Mouse (Mus musculus): ENCODE measurements around the gene Zbtb46.

Gene Zbtb46

DNA sequence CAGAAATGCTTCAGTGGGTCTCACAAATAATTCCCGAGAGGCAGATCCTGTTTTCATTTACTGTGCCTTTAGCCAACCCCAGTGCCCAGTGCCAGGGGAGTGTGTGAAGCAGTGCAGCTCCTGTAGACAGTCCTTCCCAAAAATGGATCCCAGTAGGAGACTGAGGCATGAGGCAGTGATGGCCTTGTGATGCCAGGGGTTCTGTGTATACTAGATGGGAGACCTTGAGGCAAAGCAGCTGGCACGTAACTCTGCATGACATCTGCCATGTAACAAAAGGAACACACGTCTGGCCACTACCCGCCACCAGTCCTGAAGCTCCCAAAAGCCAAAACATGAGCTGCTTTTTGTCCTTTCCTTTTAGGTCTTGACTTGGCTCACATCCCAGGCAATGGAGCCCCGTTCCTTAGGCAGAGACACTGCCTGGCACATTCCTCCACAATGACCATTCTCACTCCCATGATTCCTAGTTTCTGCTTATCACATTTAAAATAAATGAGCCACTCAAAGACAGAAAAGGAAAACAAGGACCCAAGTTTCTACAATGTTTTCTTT, 61.9 kb downstream of the Zbtb46 start:
- no peak for DNase-seq

DNA sequence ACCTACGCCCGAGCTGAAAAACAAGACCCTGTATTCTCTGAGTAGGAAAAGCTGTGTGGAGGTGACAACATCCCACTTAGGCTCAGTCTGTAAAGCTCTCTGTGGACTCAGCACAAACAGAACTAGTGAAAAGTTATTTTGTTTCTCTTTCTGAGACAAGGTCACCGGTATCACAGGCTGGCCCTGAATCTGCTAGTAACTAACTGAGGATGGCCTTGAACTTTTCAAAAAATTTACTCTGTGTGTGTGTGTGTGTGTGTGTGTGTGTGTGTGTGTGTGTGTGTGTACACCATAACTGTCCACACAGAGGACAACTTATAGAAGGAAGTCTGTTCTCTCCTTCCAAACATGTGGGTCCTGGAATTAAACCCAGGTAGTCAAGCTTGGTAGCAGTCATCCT, 65.1 kb downstream of the Zbtb46 start:
- DNase-seq: no peak

DNA sequence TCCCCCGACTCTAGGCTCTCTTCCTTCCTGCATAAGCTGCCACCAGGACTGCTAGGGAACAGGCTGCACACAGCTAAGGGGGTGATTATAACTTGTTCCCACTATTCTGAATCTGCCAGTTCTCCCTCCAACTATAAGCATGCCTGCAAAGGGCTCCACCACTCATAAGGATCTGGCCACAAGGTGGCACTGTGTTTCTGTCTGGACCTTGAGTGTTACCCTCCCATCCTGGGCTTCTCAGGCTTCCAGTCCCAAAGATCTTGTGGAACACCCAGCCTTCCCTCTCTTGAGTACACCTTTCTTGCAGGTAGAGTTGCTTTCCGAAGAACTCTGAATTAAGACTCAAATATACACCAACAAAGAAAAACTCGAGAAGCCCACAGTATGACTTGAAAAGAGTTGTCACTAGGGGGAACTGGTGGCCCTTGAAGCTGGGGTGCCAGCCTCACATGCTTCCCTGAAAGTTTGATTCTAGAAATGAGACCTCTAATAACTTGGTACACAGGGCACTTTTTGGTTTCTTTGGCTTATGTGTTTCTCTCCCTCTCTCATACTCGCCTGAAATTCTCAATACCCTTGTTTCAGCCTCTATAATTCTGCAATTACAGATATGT, 66.5 kb downstream of the Zbtb46 start:
- DNase-seq: peak; percentile 89

DNA sequence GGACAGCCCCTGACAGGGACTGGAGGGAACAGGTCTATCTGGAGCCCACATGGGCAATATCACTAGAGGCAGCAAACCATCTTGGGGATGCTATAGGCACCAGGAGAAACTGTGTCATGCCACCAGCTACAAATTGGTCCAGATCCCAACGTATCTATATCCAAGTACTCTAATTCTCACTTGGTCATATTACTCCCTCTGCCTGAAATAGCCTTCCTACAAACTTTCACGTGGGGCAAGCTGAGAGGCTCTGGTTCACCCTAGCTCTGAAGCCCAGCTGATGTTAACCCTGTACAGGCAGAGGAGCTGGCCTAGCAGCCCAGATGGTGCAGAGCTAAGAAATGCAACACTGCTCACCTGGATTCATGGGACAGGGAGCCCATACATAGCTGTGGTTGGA, 67.7 kb downstream of the Zbtb46 start:
- DNase-seq: no peak

DNA sequence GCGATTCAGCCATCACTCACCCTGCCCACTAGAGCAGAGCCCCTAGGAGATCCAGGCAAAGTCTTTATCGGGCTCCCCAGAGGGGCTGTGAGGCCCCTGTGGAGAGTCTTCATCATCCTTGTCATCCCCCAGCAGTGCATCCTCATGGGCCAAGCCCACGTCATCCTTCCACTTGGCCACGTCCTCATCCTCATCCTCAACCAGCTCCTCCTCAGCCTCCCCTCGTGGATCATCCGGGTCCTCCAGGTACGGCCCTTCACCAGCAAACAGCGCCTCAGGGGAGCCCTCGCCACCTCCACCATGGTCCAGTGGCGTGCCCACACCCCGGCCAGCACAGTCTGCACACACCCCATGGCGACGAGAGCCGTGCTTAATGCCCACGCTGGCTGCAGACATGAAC, 68.2 kb downstream of the Zbtb46 start:
- DNase-seq: no peak

DNA sequence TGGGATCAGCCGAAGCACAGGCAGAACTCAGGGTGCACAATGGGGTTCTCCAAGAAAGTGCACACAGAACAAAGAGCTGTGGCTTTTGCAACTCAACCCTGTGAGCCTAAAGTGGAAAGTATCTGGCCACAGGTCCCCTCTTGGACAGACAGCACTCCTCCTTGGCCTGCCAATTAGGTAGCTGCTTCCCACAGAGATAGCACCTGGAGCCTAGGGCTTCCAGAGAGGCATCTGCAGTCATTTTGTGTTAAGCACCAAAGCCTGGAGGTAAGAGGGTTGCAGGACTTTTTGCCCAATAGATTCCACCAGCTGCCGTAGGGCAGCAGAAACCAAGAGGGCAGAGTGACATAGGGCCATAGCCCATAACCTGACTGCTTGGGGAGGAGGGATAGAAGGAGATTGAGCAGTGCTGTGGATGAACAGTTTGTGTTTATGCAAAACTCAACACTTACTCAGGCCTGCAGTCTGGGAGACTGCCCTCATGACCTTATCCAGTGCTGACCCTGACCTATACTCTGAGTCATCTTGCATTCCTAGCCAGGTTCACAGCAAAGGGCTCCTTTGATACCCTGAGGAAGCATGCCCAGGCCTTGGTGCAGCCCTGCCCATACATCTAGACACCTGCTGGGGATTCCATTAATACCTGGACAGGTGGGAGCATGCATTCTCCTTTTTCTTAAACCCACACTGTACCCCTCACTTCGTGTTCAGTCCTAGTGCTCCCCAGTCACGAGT, 68.9 kb downstream of the Zbtb46 start:
- DNase-seq: no peak

DNA sequence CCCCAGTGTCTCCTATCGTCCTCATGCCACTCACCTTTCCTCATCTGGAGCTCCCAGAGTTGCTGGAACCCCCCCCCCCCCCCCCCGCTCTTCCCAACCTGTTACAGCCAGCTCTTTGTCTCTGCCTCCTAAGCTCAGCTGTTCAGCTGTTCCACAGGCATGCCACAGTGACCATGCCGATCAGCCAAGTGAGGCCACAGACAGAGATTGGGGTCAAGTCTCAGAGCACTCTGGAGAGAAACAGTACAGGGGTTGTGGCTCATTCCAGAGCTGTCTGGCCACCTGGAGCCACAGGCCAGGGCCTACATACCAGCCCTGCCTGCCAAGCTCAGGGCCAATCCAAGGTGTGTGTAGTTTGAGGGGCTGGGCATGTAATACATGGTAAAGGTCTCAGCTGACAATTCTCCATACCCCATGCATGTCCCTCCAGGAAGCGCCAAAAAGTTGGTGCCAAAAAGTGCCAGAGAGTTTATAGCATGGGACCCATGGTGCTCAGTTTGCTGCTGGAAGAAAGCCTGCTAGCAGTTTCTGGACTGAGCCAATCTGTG, 72.5 kb downstream of the Zbtb46 start:
- DNase-seq: no peak

DNA sequence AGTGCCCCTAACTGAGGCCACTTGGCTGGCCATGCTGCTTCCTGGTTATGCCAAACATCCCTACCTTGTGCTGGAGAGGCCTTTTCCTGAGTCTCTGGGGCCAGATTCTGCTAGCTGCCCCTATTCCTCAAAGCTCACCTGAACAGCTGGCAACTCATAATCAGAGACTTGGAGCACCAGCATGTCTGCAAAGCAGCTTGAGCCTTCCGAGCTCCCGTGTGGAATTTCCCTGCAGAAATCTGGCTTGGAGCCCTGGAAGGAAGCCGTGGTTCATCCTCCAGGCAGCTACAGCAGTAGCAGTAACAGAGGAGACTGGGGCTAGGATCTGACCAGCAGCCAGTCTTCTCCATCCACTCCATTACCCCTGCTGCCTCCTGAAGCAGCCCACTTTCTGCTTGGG, 73.3 kb downstream of the Zbtb46 start:
- DNase-seq: peak; percentile 21

DNA sequence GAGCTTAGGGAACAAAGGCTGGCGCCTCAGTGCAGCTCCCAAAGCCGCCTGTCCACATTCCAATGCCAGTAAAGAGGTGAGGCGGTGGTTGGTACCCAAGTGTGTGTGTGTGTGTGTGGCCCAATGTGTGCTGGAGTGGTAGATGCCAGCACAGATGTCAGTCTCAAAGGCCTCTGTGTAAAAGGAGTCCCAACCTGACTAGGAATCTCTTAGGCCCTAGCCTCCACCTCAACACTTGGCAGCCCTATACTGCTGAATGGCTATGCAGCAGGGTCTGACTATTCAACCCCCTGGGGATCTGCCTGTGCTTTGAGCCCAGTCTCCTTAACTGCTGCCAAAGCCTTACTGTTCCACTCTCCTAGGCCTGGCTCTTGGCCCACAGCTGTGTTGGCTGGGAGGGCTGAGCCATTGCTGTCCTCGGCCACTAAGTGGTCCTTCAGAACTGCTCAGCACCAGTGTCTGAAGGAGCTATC, 74.3 kb downstream of the Zbtb46 start:
- peak; percentile 20 for DNase-seq

DNA sequence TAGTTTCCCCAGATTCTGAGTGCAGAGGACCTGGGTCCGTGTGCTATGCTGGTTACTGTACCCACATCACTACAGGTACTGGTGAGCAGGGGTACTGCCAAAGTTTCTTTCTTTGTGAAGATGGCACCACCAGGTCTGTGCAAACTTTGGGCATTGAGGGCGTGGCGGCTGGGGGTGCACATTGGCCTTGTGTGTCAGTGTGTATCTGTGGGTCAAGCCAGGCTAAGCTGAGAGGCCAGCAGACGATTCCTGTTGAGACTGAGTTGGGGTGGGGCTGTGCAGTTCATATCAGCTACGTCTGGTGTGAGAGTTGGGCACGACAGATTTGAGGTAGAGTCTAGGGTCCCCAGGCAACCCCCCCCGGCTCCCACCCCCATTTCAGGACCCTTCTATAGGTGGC, 74.8 kb downstream of the Zbtb46 start:
- DNase-seq: no peak

DNA sequence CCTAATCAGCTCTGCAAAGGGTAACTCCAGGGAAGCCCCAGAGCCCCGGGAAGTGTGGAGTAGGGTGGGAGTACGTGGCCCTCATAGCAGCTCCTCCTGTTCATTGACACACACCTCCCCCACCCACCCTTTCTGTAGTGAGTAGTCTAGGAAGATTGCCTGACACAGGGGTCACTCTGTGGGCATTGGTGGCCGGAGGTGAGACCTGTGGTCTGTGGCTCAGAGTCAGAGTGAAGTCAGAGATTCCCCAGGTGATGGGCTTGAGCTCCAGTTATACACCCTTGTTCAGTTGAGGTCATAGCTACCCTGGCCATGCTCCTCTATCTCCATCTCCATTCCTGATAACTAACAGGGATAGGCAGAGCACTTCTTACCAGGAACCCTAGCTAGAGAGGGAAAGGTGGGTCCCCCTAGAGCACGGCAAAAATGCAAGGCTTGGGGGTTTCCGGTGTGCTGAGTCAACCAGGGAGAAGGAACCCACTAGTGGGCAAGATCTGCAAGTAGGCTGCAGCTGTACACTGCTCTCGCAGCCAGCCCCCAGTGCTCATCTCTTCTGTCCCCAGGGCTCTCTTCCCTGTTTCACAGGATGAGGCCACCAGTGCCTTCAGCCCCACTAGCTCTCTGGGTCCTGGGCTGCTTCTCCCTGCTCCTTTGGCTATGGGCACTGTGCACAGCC, 77.5 kb downstream of the Zbtb46 start:
- no peak for DNase-seq

DNA sequence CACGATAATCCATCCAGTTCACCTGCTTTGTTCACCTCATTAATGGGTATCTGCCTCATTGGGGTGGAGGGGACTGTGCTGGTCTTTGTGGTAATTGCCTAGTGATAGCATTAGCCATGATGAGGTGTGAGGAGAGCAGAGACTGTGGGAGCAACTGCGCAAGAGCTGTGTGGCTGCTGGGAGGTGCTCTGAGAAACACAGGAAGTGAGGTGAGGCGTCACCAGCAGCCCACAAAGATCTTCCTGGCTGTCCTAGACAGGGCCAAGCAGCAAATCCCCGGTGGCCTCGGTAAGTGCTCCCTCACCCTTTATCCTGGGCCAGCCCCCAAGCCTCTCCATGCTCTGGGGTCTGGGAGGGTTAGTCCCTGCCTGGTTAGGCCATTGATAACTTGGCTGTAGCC, 78.1 kb downstream of the Zbtb46 start:
- DNase-seq: no peak

DNA sequence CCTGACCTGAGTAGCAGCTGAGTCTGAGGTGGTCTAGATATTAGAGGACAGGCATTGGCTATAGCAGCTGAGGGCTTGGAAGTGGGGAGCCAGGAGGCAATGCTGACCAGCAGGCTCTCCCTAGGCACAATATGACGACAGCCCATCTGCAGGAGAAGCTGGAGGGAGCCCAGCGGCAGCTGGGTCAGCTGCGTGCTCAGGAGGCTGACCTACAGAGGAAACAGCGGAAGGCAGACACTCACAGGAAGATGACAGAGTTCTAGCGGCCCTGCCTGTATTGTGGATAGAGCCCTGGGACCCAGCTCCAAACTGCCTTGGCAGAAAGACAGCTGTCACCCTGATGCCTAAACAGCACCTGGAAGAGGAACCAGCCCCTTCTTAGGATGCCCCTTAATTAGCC, 79.0 kb downstream of the Zbtb46 start:
- no peak for DNase-seq

DNA sequence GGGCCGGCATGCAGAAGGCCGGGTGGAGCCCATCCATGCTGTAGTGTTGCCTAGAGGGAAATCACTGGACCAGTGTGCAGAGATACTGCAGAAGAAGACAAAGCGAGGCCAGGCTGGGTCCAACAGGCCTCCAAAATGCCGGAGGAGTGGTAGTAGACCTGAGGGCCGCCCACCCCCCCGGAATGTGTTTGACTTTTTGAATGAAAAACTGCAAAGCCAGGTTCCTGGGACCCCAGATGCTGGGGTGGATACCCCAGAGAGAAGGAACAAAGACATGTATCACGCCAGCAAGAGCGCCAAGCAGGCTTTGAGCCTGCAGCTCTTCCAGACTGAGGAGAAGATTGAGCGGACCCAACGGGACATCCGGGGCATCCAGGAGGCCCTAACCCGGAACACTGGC, 79.4 kb downstream of the Zbtb46 start, which contains the start of gene Lime1:
Lime1 (plus strand) TSS at position 301 of the 400 bp plus-strand sequence.
- DNase-seq: no peak

DNA sequence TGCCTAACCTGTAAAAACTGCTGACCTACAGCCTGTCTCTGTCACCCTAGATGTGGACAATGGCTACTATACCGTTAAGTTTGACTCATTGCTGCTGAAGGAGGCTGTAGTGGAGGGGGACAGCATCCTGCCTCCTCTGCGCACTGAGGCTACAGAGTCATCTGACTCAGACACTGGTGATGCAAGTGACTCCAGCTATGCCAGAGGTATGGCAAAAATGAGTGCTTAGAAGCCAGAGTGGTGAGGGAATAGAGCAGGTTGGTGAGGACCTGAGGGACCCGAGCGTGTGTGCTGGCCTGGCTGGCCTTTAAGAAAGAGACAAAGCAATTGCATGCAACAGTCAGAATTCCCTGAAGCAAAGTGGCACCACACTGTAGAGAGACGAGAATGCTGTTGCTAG, 80.5 kb downstream of the Zbtb46 start:
- DNase-seq: no peak

DNA sequence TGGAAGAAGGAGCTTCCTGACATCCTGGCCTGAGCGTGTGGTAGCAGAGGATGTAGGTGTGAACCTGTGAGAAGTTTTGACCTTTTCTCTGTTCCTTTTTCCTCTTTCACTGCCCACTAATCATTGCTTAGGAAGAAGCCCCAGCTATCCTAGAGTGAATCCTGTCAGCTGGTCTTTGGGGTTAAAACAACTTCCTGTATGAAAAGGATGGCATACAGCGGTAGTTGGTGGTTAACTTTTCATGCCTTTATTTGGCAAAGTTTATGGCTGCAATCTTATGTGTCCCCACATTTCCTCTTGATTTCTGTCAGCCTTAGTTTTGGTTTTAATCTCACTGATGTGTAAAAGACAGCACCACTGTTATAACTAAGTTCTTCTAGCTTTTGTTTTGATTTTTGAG, 82.0 kb downstream of the Zbtb46 start:
- DNase-seq: no peak

DNA sequence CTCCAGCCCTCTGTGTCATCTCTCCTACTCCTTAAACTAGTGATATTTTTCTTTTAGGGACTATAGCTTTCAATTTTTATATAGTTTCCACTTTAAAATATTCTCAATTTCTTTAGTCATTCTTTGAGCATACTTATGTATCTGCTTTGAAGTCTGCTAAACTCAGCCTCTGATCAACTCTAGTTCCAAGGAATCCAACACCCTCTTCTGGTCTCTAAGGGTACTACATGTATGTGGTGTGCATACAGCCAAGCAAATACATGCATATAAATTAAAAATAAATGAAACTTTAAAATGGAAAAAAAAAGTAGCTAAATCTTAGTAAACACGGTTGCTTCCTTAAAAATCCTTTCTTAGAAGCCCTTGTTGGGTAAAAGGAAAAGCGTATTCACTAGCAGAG, 83.4 kb downstream of the Zbtb46 start:
- peak; percentile 57 for DNase-seq

DNA sequence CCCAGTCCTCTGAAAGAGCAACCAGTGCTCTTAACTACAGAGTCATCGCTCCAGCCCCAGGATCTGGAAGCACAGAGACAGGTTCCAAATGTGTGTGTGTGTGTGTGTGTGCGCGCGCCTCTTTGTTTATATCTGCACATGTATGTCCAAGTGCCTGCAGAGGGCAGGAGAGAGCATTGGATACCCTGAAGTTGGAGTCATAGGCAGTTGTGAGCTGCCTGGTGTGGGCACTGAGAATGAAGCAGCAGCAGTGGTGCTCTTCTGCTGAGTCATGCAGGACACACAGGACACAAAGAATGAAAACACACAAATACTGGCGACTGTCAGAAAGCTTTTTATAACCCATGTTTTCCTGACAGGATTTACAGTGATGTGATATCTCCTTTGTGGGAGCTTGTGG, 89.2 kb downstream of the Zbtb46 start:
- DNase-seq: no peak

DNA sequence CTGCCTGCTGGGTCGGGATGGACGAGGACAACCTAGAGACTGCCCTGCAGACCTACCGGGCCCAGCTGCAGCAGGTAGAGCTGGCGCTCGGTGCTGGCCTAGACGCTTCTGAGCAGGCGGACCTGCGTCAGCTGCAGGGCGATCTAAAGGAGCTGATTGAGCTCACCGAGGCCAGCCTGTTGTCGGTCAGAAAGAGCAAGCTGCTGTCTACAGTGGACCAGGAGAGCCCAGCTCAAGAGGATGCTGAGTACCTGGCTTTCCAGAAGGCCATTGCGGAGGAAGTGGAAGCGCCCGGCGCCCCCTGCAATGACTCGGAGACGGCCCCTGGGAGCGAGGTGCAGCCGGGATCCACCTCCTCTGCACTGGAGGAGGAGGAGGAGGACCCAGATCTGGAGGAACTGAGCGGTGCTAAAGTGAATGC, 93.6 kb downstream of the Zbtb46 start:
- DNase-seq: no peak

DNA sequence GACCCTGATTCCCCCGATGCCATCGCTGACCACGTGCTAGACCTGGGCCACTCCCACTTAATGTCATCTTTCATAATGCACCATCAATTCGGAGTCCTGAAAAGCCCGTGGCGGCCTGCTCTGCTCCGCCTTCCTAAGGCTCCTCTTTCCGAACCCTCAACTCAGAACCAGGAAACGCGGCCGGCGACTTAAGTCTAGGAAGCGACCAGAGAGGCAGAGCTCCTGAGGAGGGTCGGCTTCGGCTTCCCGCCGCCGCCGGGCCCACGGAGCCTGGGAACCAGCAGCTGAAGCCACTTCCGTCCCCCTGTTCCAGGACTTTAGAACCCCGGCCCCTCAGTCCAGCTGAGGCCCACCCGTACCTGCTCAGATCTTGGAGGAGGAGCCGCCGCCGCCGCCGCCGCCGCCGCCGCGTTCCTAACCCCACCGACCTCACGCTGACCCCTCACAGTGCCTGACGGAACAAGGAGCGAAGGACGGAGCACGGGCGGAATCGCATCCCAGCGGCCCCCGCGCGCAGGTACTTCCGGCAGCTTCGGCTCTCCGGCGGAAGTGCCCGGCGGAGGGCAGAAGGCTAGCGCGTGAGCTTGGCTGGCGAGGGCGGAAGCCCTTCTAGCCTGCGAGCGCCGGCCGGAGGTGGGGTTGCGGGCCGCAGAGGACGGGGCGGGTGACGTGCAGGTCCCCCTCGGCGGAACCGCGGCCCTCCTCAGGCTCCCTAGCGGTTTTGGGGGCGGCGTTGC, 94.2 kb downstream of the Zbtb46 start, which contains the start of the genes Zgpat and Arfrp1:
Zgpat (plus strand) TSS at position 69 of the 737 bp plus-strand sequence.
Arfrp1 (minus strand) TSS at position 545 of the 737 bp plus-strand sequence.
- DNase-seq: peak; percentile 89

DNA sequence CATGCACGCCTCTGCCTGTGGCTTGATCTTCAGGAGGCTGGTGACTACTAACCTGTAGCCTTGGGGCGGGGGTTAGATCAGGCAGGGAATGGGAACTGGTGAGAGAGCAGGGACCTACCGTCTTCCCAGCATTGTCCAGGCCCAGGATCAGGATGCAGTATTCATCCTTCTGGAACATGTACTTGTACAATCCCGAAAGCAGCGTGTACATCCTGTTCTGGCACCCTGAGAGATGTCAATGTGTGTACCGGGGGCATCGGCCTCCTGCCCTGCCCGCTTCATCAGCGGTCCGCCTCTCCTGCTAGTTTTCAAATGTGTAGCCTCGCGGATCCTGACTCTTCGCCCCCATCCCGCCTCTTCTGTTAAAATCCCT, 94.8 kb downstream of the Zbtb46 start:
- no peak for DNase-seq

DNA sequence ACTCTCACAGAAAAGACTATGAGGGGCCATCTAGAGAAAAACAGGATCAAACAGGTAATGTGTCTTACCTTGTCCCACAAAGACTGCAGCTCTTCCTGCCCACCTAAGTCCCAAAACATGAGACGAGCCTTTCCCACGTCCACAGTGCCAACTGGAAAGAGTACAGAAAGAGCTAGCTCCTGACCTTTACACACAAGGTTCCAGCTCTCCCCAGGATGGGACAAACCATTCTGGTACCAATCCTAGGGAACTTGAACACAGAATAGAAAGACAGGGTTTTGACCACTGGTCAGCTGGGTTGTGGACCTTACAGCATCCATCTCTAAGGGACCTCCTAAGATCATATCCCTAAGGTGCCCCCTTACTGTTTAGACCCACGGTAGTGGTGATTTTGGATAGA, 95.3 kb downstream of the Zbtb46 start:
- DNase-seq: no peak

DNA sequence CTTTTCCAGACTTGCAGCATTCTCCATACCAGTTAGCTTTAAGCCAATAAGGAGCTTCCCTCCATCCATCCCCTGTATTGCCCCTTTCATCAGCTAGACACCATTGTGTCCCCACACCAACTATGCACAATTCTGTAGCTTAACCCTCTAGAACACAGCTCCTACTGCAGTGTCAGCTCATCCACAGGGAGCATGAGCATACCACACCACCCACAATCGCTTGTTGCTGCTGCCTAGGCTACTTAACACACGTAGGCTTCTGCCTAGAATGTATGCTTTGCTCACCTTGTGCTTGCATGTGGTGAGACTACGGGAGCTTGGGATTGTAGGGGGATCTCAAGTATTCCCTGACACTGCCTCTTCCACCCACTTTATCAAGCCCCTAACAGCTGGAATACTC, 102.4 kb downstream of the Zbtb46 start:
- DNase-seq: no peak
